Mouse (Mus musculus) kidney, adult 8-10 months (tissue): ENCODE results near the gene Dnah9.

Experiments used
- DNase-seq, 2 experiments: peaks; one replicate each; pipeline ENCODE4 v3.0.0; 2022

The Dnah9 gene

DNA sequence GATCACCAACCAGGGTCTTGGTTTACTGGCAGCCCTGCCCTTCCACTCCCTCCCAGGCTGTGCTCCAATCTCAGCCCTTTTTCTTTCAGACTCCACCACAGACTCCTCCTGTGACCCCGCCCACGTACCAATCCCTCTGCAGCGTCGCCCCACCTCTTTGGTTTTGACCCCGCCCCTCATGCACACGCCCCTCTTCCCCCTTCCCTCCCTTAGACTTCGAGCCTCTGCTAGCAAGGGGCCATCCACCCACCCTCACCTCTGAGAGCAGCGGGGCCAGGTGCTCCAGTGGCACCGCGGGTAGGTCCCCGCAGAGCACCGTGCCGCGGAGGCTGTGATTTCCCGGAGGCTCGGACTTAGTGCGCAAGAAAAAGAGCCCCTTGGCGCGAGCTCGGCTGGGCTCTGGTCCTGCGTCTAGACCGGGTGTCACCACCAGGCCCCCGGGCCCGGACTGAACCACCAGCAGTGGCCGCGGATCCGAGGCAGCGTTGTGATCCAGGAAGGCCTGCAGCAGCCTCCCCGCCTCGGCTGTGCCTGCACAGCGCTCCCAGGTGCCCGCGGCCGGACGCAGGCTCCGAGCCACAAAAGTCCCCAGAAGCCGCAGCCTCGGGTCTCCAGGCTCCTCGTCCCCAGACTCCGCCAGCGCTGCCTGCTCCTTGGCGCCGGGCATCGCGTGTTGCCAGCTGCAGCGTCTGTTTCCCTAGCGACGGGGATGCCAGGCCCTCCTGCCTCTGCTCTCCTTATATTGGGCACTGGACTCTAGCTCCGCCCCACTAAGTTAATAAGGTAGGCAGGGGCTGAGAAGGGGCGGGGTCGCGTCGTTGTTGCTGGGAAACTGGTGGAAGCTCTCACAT lies at the start of gene Dnah9:
Gene Dnah9 (minus strand): TSS at position 751 of the 851 bp plus-strand sequence.
- DNase-seq, result peak; percentile 73 to 82

DNA sequence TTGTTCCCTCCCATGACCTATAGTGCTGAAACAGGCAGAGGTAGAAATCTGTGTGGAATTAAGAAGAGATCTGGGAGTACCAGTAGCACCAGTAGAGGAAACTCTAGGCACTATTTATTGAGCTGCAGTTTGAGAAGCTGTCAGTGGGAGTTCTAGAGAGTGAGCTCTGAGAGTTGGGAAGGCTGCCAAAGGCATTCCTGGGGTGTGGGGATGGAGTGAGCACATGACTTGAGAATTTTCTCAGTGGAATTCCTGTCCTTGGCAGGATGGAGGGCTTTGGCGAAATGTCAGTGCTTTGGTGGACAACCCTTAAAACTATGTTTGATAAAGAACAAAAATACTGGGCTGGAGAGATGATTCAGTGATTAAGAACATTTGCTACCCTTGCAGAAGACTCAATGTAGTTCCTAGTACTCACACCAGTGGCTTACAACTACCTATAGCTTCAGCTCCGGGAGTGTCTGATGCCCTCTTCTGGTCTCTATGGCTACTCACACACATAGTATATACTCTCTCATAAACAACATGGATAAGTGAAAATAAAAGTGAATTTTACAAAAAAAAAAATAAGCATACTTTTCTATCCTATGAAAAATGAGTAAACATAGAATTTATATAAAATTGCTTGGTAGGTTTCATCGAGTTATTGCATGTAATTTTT lies 20.4 kb upstream of the Dnah9 start:
- peak; percentile 54 to 62 for DNase-seq

DNA sequence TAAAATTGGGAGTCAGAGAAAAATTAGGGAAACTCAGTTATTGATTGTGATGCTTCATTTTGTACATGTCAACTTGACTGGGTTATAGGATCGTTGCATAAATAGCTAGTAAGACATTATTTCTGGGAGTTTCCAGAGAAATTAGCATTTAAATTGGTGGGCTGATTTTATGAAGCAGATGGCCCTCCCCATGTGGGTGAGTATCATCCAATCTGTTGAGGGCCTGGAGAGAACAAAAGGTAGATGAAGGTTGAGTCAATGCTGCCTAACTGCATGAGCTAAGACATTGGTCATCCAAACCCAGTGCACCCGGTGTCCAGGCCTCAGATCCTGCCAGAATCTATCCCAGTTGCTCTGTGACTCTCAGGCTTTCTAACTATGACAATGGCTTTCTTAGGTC lies 19.8 kb upstream of the Dnah9 start:
- no peak for DNase-seq

GRCm38 (mm10) chr11:66177781-66178180 lies 9.4 kb upstream of the Dnah9 start:
- DNase-seq, result no peak

GRCm38 (mm10) chr11:66164022-66164421 lies 4.3 kb downstream of the Dnah9 start:
- no peak for DNase-seq

- DNase-seq, result no peak
Measured at GRCm38 (mm10) chr11:66140631-66141252, 27.6 kb downstream of the Dnah9 start.

DNA sequence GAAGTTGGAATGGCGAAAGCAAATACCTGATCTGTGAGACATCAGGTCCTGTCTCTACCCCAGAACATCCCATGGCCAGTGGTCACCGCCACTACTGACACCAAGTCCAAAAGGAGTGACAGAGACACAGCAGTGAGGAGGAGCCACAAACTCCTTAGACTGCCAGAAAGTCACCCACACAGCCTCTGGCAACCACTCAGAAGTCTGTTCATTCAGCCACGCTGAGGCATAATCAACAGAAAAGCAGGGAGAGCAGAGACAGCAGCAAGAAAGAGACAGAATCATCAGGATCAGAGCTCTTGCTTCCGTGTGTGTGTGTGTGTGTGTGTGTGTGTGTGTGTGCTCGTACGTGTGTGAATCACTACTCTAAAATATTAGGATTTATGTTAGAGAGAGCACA lies 33.5 kb downstream of the Dnah9 start:
- DNase-seq, result no peak

DNA sequence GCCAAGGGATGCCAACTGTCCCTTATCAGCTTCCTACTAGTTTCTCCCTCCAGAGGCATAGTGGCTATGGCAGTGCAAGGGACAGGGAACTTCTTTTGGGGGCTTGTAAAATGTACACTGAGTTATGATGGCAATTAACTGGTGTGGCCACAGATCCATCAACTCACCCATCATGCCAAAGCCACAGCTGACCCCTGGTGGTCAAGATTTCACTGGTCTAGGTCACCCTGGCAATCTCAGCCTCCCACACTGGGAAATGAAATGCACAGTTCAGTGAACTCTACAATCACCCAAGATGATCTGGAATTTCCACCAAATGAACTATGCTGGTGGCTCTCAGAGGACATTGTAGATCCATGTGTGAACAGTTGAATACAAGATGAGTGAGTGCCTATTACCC lies 42.2 kb downstream of the Dnah9 start:
- peak in 1 of 2 experiments; percentile 5 for DNase-seq

DNA sequence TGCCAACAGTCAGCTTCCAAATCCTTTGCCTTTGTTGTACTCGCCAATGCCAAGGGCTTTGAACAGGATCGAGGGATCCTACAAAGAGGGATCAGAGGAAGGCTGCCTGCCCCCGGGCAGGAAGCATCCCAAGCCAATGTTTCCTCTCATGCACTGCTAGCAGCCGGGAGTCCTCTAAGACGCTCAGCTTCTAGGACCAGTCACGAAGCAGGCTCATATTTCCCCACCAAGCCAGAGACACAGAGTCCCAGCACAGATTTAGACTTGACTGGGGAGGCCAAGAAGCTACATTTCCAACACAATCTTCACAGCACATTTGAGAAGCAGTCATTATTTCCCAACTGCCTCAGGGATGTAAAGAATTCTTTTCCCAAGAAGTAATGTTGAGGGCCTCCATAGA lies 43.9 kb downstream of the Dnah9 start:
- no peak for DNase-seq

DNA sequence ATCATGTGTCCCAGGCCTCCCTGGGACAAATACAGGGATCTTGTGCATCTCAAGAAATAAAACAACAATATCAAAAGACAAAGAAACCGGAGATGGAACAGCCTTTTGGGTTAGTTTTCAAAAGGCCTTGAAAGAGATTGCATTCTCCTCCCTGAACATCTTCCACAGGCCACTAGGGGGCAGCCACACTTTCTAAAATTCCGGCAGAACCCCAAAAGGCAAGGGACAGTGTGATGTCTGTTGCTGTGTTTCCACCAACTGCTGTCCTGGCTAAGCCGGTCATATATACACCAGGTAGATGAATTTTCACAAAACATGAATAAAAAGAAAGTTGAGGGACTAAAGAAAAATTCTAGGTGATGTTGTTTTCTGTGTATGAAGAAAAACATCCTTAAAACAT lies 46.3 kb downstream of the Dnah9 start:
- peak; percentile 1 to 46 for DNase-seq

DNA sequence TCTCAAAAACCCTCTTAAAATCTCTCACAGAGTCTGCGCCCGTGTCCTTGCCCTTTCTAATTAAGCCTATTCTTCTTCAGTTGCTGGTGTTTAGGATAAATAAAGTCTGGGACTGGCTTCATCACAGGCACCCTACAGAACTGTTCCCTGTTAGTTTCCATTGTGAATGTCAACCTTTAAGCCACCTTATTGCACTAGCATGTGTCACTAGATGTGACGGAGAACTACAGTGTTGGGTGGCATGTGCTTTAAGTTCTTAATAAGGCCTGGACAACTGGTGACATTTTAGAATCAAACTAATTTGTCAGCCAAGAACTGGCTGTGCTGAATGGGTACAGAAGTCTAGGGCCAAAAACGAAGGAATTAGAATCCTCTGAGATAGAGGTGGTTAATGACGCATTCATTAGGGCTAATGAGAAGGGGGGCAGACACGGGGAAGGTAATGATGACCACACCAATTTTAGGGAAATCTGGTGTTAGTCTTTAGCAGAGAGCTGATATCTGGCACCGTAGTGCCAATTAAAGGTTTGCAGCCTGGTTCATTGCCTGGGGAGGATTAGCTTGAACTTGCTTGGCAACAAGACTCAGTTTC lies 84.6 kb downstream of the Dnah9 start:
- DNase-seq, result no peak

DNA sequence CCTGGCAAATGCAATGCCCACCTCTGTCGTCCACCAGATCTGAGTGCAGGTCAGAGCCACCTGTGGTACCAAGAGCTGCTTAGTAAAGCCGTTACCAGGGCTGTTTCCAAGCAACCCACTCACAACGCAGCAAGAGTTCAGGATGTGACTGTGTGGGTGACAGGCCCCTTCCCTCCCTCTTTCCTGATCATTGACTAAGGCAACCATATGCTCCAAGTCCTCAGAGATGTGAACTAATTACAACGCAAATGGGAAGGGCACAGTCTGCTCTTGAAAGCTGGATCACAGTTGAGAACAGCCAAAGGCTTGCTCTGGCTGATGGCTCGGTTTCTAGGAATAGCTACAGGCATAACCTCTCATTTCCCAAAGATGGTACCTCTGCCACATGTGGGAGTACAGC lies 95.4 kb downstream of the Dnah9 start:
- no peak for DNase-seq

DNA sequence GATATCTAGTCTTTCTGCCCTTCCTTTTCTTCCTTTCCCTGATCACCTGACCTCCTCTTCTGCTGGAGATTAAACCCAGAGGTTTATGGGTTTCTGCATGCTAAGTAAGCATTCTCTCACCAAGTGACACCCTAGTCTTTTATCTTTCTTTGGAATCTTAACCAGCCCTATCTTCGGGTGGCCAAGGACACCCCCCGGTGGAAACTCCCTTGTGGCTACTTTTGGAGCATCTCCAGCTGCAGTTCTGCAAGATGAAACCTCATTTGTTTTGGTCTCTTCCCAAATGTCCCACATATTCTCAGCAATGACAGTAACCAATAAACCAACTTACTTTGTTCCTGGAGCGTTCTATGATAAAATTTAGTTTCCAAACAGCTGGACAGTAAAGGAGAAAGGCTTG lies 109.4 kb downstream of the Dnah9 start:
- no peak for DNase-seq

DNA sequence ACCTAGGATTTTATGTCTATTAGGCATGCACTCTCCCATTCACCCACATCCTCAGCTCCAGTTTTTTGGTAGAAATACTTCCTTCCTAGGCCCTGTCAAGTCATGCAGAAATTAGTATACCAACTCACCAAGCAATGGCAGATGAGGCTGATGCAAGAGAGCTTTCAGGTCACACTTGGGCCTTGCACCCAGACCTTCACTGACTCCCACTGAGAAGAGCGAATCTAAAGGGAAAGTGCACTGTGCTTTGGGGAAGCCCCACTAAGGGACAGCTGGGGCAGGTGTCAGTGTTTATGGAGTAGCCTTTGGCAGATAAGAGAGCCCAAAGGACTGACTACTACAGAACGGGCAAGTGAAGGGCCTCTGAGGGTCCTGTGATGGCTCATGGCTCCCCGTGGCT lies 117.1 kb downstream of the Dnah9 start:
- DNase-seq, result no peak

DNA sequence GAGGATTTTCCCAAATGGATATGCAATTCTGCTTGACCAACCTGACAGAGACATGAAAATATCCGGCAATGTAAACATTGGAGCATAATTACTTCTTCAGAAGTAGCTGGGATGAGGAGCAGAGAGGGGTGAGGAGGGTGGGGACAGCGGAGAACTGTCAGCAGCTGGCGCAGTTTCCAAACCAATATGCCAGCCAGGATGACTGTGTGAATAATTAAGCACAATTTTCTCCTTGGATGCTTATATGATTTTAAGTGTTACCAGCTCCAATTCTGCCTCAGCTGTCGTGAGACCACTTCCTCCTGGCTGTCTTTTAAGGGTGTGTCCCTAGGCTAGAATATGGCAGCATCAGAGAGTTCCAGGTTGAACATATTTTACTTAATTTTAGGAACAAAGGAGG lies 119.2 kb downstream of the Dnah9 start:
- no peak for DNase-seq

DNA sequence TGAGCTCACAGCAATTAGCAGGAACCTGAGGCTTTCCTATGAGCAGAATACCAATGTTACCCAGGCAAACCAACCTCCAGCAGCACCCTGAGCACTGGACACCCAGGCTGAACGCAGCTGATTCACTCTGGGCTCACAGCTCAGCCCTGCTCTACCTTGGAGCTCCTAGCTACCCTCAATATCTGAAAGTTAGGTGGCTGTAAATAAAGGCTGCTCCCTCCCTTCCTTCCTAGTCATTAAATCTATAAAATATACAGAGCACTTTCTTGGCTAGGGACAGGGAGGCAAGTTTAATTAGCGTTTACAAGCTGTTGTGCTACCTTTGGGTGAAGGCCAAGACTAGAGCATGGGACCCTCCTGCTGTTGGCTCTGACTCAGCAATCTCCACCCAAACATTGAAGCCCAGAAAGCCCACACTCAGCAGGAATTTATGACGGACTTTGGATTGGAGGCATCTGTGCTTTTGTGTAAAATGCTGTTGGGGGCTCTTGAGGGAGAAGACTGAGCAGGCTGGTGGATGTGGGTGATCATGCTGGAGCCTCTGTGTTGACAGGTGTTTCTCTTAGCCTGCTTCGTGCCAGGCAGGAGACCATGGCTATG lies 121.7 kb downstream of the Dnah9 start:
- peak; percentile 28 to 42 for DNase-seq

- DNase-seq, result no peak
Measured at GRCm38 (mm10) chr11:66043635-66044034, 124.7 kb downstream of the Dnah9 start.

DNA sequence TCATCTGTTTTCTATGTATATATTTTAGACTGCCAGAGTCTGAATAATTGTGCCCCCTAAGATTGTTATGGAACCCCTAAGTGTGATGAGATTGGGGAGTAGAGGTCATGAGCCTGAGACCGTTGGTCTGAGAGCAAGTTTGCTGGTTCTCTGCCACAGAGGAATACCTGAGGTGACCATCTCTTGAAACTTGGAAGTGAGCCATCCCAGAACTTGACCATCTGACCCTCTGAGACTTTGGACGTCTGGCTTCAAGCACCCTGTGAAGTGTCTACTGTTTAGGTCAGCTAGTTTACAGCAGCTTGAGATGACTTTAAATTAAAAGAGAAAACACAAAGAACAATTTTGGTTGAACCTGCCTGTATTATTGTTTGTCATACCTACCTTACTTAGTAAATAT lies 125.8 kb downstream of the Dnah9 start:
- peak; percentile 79 to 89 for DNase-seq

- DNase-seq, result no peak
Measured at GRCm38 (mm10) chr11:66025728-66026127, 142.6 kb downstream of the Dnah9 start.

DNA sequence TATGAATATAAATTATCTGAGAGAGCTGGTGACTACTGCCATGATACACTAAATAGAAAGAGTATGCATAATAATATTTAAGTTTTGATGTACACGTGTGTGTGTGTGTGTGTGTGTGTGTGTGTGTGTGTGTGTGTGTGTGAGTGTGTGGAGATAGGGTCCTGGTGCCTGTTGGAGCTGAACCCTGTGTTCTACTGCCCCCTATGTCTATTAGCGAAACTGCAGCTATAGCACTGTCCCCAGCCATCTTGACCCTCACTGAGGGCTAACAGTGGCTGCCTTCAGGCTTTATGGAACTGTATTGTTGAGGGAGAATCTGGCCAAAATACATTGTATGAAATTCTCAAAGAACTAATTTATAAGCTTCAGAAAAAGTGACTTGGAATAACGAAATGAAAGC lies 192.5 kb downstream of the Dnah9 start:
- DNase-seq, result no peak

DNA sequence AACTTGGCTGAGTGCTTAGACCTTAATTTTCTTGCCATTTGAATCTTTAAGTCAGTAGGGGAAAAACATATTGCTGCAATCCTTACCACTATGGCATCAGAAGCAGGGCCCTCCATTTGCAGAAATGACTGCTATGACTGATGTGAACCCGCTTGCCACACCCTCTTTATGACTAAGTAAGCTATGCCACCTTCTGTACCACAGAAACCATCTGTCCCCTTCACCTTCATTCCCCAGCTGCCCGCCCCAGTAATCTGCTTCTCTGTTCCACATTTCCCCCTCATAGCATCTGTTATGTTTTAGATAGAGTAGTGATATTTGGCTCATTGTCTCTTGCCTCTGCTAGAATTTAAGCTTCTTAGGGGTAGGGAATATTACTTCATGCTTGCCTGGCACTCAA lies 237.6 kb downstream of the Dnah9 start:
- DNase-seq, result no peak

DNA sequence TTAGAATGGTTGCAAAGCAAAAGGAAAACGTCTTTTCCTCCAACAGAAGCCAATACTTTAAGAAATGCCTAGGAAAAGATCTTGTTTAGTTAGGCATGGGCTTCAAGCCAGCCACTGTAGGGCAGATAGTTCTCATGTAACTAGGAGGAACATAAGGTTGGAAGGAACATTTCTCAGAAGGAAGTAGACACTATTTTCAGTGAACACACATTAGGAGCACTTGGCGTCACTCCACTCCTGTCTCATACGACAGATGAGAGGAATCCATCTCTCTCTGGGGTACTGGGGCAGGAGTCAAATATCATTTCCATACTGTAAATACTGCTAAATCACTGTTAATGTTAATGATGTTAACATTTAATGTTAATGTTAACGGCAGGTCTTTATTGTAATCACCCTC lies 238.0 kb downstream of the Dnah9 start:
- DNase-seq, result no peak

GRCm38 (mm10) chr11:65927962-65928361 lies 240.4 kb downstream of the Dnah9 start:
- no peak for DNase-seq
